Mouse (Mus musculus): ENCODE measurements at regions not wholly inside any gene's neighbourhood (a gene's known extent, or its start where the extent isn't known, plus 50 kb on each side); places are given as distances from the start of the nearest gene placed in this dataset.

DNA sequence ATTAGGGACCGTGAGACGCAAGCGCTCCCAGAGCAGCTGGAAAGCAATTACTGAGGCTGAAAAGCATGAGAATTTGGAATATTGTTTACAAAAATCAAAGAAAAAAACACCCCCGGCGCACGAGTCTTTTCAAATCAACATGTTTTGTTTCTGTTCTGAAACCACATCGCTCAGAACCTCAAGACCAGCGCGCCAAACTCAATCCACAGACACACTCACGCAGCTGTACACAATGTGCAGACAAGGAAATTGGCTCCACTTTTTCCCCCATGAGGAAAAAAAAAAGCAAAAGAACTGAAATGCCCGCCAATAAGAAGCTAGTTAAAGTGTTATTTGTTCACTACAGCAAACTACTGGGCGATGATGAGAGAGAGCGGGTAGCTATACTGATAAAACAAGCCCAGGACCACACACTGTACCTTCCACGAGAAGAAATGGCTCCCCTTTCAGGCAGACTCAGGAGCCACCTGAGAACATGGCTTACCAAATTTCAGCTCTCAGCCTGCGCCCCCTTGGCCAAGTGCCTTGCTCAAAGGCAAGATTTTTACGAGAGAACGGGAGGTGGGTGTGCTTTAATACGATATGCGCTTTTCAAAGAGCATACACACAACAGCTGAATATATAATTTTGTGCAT, 222.5 kb upstream of the Akirin2 start:
- intact Hi-C loops (cut with DNase I), result no loop called here

- intact Hi-C loops (cut with DNase I), result no loop called here
These were observed 213.6 kb upstream of the Akirin2 start for GRCm38 (mm10) chr4:34336971-34337797.

- intact Hi-C loops (cut with DNase I), result no loop called here
These were observed 212.9 kb upstream of the Akirin2 start for GRCm38 (mm10) chr4:34337852-34338251.

GRCm38 (mm10) chr4:34340057-34340456, 210.7 kb upstream of the Akirin2 start:
- intact Hi-C loops (cut with DNase I), result no loop called here

DNA sequence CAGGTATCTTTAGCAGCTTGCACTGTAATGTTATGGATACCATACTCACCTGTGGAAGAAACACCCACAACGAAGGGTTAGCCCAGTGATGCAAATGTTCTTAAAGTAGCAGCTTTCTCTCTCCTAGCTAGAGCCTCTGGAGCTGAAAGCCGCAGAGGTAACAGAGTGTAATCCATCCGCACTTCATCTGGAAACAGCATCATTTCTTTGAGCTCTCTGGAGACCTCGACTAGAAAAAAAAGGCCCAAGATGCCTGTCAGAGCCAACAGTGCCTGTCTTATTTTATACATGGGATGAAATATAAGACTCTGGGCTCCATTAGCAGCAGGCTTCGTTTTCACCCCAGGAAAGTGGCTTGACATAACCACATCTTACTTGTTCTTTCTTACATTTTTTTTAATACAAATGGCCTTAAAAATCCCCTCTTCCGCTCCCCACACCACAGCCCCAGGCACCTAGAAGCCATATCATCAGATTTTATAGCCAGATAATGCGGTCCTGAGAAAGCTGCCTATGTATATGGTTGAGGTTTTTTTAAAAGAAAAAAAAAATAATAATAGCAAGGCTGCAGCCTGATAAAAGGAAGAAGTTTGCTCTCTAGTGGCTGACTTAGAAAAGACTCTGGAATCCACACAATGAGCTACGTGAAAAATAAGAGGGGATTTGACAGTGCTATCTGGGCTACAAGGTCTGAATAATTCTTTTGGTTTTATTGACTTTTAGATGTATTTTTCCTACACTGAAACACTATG, 179.3 kb upstream of the Akirin2 start:
- intact Hi-C loops (cut with DNase I), result no loop called here

DNA sequence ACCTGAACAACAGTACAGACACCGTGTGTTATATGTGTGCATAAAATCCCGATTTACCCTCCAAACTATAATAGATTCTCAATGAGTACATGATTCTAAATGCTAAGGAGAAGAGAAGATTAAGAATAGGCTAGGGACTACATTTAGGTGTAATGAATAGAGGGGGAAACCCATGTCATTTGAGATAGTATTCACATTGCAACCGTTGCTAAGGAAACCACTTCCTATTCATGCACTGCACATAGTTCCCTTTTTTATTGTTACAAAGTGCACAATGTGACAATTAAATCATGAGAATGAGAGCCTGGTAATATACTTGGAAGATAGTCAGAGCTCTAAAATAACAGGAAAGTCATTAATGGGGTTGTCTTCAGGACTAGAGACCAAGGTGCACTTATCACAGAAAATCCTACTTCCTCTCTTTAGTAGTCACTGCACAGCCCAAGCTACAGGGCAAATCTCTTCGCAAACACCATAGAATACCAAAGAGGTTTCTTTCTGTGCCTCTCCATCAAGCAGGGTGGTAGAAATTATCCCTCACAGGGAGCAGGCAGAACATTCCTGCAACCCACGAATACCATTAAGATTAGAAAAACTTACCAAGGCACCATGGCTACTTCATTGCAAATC, 164.3 kb upstream of the Akirin2 start:
- intact Hi-C loops (cut with DNase I), result no loop called here

- intact Hi-C loops (cut with DNase I), result no loop called here
These were observed 159.2 kb upstream of the Akirin2 start for GRCm38 (mm10) chr4:34391499-34391898.

- intact Hi-C loops (cut with DNase I), result no loop called here
These were observed 147.7 kb upstream of the Akirin2 start for GRCm38 (mm10) chr4:34403061-34403460.

DNA sequence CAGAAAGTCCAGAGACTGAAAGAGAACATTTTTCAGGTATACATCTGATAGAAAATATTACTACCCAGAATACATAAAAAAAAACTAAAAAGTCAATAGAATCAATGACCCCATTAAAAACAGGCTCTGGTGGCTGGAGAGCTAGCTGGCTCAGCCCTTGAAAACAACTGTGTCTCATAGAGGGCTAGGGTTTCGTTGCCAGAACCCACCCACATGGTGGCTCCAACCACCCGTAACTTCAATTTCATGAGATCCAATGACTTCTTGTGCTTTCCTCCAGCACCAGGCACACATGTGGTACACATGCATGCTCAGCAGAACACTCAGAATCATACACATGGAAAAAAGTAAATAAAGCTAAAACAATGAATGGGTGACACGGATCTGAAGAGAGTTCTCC, 143.6 kb upstream of the Akirin2 start:
- intact Hi-C loops (cut with DNase I), result no loop called here

DNA sequence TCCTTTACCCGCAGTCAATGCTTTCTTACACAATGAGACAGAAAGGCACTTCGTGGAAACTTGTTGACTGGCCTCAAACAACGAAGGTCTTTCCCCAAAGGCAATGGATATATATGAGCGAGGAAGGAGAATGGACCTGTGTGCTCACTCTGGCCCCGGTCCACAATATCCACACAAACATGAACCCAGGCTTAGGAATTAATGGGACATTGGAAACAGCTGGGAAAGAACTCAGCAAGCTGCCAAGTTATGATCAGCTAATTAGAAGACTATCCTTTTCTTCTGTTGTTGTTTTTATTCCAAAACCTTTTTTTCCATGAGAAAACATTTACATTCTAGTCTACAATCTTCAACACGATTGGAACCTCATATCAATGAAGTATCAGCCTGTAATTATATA, 129.8 kb upstream of the Akirin2 start:
- intact Hi-C loops (cut with DNase I), result no loop called here

DNA sequence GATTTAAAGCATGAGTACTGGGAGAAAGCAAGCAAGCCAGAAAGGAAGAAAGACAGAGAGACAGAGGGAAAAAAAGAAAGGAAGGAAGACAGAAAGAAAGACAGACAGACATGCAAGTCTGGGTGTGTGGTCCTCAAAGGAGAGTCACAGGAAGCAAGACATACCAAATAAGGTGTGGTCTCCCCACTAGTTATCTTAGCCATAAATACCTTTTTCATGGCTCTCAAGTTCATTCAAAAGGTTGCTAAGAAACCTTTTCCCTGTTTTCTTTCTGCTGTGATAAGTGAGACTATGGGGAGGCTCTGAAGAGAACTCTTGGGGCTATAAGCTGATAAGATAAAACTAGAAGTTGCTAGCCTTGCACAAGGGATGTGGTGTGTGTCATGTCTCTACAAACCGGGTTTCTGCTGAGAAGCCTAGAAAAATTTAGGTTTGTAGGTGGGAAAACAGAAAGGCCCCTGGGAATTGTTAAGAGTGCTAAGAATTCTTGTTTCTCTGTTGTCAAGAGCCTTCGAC, 126.5 kb upstream of the Akirin2 start:
- intact Hi-C loops (cut with DNase I), result no loop called here

DNA sequence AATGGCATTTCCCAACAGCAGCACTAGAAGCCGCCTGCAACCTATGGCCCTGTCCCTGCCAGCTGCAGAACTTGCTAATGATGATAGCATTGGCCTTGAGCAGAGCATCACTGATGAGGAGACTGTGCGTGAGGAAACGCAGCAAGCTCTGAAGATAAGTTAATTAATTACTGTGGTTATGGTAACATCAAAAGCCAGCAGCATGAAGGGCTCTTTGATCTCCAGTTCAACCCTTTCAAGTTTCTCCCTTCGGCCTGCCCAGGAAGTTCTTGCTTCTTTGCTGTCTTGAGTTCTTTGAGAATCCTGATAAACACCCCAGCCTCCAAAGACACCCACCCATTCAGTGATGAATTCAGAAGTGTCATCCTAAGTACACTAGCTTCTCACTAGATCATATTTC, 121.7 kb upstream of the Akirin2 start:
- intact Hi-C loops (cut with DNase I), result no loop called here

- intact Hi-C loops (cut with DNase I), result no loop called here
These were observed 121.1 kb upstream of the Akirin2 start for GRCm38 (mm10) chr4:34429456-34430235.

DNA sequence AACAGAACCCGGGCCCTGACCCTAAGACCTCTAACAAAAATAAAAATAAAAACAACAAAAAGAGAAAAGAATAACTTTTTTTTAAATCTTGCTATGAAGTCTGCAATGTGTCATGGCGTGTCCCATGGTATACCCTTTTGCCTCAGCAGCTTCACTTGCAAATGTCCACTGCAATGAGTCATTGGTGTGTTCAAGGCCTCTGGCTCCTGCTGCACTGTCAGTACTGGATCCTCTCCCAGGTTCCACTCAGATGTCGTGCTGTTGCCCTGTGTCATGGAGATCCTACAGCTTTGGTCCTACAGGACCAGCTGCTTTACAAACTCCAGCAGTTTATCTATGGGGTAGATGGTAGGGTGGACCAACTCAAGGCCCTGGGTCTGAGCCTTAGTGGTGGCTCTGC, 113.4 kb upstream of the Akirin2 start:
- intact Hi-C loops (cut with DNase I), result no loop called here

DNA sequence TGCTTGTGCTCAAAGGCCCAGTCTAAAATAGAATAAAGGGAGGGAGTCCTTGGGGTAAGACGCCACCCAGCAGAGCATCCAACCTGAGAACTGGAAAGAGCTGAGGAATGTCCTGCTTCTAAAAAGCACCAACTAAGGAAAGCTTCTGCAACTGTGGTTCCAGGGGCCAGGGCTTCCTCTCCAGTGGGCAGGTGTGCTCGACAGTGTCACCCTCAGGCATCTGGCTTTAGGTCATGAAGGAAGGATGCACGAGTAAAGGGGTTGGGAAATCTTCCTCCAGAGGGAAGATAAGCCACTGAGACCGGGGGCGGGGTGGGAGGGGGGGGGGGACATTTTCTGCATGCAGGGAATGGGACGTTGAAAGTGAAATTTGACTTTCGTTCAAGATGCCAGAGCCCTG, 101.2 kb upstream of the Akirin2 start:
- intact Hi-C loops (cut with DNase I), result no loop called here

- intact Hi-C loops (cut with DNase I), result no loop called here
These were observed 88.1 kb upstream of the Akirin2 start for GRCm38 (mm10) chr4:34462591-34462990.

GRCm38 (mm10) chr4:34465845-34466244, 84.9 kb upstream of the Akirin2 start:
- intact Hi-C loops (cut with DNase I), result no loop called here

DNA sequence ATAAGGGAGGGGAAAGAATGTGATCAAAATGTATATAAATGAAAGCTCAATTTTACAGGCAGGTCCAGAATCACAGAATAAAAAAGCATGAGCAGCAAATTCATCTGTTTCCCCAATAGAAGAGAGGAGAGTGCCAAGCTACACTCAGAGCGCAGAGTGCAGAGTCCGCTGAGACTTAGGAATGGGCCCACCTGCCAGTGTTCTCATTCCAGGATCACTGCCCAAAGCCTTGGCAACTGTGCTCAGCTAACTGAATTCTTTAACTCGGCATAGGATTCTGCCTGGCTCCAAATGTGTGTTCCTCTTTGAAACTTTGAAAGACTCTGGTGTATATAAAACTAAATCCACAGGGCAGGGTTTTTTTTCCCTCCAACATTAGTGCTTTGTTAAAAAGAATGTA, 84.4 kb upstream of the Akirin2 start:
- intact Hi-C loops (cut with DNase I), result no loop called here

GRCm38 (mm10) chr4:34468096-34468495, 82.6 kb upstream of the Akirin2 start:
- intact Hi-C loops (cut with DNase I), result no loop called here

DNA sequence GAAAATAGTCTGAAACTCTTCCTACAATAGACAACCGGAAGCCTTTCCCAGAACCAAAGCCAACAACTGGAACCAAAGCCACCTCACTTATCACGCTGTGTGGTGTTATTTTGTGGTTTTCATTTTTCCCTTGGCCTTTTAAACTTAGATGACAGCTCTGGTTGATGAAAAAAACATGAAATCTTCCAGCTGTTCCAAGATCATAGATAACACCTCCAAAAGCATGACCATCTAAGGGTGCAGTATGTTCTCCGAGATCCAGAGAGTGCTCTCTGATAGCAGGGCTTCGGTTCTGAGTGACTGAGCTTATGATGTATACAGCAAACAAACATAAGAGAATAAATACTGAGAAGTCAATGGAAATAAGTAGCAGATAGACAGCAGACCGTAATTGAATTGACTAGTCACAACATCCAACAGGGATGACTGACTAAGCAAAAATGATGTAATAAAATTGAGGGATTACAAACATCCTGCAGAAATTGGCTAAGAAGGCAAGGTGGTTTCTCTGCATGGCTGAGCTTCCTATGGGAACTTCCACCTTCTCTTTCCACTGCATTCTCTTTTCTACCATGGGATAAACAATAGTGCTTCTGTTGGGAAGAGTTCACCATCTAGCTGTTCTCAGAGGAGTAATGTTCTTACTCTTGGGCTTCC, 74.8 kb upstream of the Akirin2 start:
- intact Hi-C loops (cut with DNase I), result no loop called here
